Mouse (Mus musculus) stomach, embryonic 16.5 days (tissue): ENCODE results near the gene Galnt9. TPM values are rescaled to one million over a fixed set of nuclear protein-coding genes. Genes with fewer than 3 reads are reported as not detected.

ENCODE experiments used
- ATAC-seq: fragments of 200-750 bp; cut with Nextera tagmentation; 2 replicates; pipeline ENCODE4 v1.8.0; 2017; ENCODE audit warnings: moderate number of reproducible peaks, moderate TSS enrichment; ENCODE audit not compliant: insufficient read depth, low FRiP score
- H3K27ac ChIP-seq: fragments of 300-500 bp; sonication (generic); 2 replicates; pipeline ENCODE4 v1.5.1; 2014; ENCODE audit warnings: low read length
- H3K27me3 ChIP-seq: fragments of 300-500 bp; sonication (generic); 2 replicates; pipeline ENCODE4 v1.6.1; 2014; ENCODE audit warnings: low read length, control low read depth, mixed read lengths; ENCODE audit not compliant: control insufficient read depth, insufficient read depth
- H3K36me3 ChIP-seq: fragments of 300-500 bp; sonication (generic); 2 replicates; pipeline ENCODE4 v1.6.1; 2014; ENCODE audit warnings: low read length; ENCODE audit not compliant: control insufficient read depth, insufficient read depth
- H3K4me1 ChIP-seq: fragments of 300-500 bp; sonication (generic); 2 replicates; pipeline ENCODE4 v1.6.1; 2014; ENCODE audit warnings: low read length, control low read depth, mixed read lengths; ENCODE audit not compliant: control insufficient read depth, insufficient read depth
- H3K4me2 ChIP-seq: fragments of 300-500 bp; sonication (generic); 2 replicates; pipeline ENCODE4 v1.6.1; 2014; ENCODE audit warnings: low read depth, low read length, mixed read lengths
- H3K4me3 ChIP-seq: fragments of 300-500 bp; sonication (generic); replicated peaks from 2 replicates; pipeline ENCODE4 v1.5.1; 2014; ENCODE audit warnings: mild to moderate bottlenecking, low read length
- H3K9ac ChIP-seq: fragments of 300-500 bp; sonication (generic); 2 replicates; pipeline ENCODE4 v1.6.1; 2014; ENCODE audit warnings: low read length
- H3K9me3 ChIP-seq: fragments of 300-500 bp; sonication (generic); replicated peaks from 2 replicates; pipeline ENCODE4 v1.6.1; 2016; ENCODE audit warnings: low read length, control low read depth; ENCODE audit not compliant: control insufficient read depth
- WGBS: fragments of 180-500 bp; shearing (Covaris S2); extraction: QIAGEN DNeasy Blood & Tissue Kit; methylation state at CpG from one replicate; pipeline ENCODE4 v1.1.7; 2014; 5-methylcytosine and 5-hydroxymethylcytosine counted together
- polyA plus RNA-seq: library from polyadenylated mRNA; unstranded; fragments of >200 nt; fragmentation: Nextera tagmentation; extraction: Ambion mirVana; gene quantifications from 2 replicates; pipeline ENCODE4 v1.2.1, GENCODE M21; 2015

Gene Galnt9
- polyA plus RNA-seq, 1 experiment from 2014 or later = 0.59 TPM

DNA sequence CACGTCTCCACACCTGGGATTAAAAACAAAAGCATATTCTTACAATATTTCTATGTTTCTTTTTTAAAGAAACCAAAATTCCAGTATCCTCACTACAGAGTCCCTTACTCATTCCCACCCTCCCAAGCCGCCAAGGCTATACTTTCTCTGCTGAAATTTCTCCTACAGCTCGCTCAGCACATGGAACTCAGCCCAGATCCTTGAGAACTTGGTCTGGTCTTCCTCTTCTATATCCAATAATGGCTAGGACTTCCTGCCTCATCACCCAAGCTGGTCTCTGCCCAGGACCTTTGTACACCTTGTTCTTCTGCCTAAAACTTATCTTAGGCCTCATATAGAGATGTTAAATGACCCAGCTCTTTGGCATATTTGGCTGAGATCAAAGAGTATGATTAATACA is 37.3 kb upstream of the Galnt9 start:
- no peak overlapping the region for H3K27ac ChIP-seq
- H3K36me3 ChIP-seq = no peaks in the 10 kb centered on the region
- no peaks in the 10 kb centered on the region for H3K9me3 ChIP-seq
- H3K27me3 ChIP-seq = no peaks in the 10 kb centered on the region; the same call in 1 of the 2 replicates
- H3K4me1 ChIP-seq = no peaks in the 10 kb centered on the region
- ATAC-seq = no peak
- 67% methylated on average over 3 of the region's 3 CpGs for WGBS
- no peak overlapping the region for H3K9ac ChIP-seq
- no peak overlapping the region for H3K4me2 ChIP-seq
- no peak overlapping the region for H3K4me3 ChIP-seq

- Histone ChIP-seq H3K27ac (no peak overlapping the region), H3K4me2 (no peak overlapping the region), H3K27me3 (no peaks in the 10 kb centered on the region; the same call in 1 of the 2 replicates), H3K36me3 (no peaks in the 10 kb centered on the region), H3K9ac (no peak overlapping the region), H3K4me3 (no peak overlapping the region), H3K4me1 (no peaks in the 10 kb centered on the region), H3K9me3 (no peaks in the 10 kb centered on the region)
- no peak for ATAC-seq
- WGBS = 81% methylated on average over 3 of the region's 3 CpGs
Observed at GRCm38 (mm10) chr5:110507943-110508342, 36.2 kb upstream of the Galnt9 start.

DNA sequence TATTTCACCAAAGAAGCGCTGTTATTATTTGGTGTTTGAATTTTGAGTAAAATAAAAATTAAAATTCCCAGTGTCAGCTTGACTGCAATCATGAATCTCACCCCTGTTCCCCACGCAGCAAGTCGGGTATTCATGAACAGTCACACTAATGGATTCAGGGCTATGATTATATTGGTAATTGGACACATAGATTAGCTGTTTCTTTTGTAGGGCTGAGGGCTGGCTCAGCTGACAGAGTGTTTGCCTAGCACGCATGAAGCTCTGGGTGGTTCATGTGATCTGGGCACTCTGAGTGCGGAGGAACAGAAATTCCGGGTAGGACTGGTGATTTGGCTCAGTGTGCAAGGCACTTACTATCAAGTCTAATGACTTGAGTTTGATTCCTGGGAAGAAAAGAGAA is 33.8 kb upstream of the Galnt9 start:
- H3K4me1 ChIP-seq = no peaks in the 10 kb centered on the region
- no peaks in the 10 kb centered on the region for H3K9me3 ChIP-seq
- H3K27me3 ChIP-seq = no peaks in the 10 kb centered on the region; the same call in 1 of the 2 replicates
- no peaks in the 10 kb centered on the region for H3K36me3 ChIP-seq
- no peak overlapping the region for H3K4me2 ChIP-seq
- 78% methylated on average over 6 of the region's 6 CpGs for WGBS
- no peak overlapping the region for H3K27ac ChIP-seq
- H3K4me3 ChIP-seq = no peak overlapping the region
- H3K9ac ChIP-seq = no peak overlapping the region
- no peak for ATAC-seq

- Histone ChIP-seq H3K9me3 (no peaks in the 10 kb centered on the region), H3K27me3 (no peaks in the 10 kb centered on the region; the same call in 1 of the 2 replicates), H3K9ac (no peak overlapping the region), H3K4me1 (no peaks in the 10 kb centered on the region), H3K36me3 (no peaks in the 10 kb centered on the region), H3K27ac (no peak overlapping the region), H3K4me2 (no peak overlapping the region), H3K4me3 (no peak overlapping the region)
- WGBS = 61% methylated on average over 4 of the region's 4 CpGs
- no peak for ATAC-seq
Observed at GRCm38 (mm10) chr5:110513791-110514190, 30.4 kb upstream of the Galnt9 start.

DNA sequence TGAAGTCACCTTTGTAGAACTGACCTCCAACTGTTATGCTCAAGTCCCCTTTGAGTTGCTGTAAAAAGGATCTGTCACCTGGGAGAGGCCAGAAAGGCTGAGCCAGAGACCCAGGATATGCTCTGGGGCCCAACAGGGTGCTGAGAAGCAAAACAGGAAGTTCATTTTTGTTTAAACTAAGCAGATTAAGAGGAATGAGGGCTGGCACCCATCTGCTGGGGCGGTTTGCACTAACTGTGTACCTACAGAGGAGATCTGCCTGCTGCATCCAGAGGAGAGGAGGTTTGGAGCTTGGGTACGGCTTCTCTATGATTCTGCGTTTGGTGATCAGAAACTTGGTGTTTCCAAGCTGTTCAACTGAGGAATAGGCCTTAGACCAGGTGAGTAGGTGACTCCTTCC is 29.5 kb upstream of the Galnt9 start:
- Histone ChIP-seq H3K4me1 (no peaks in the 10 kb centered on the region), H3K9me3 (no peaks in the 10 kb centered on the region), H3K27me3 (no peaks in the 10 kb centered on the region; the same call in 1 of the 2 replicates), H3K36me3 (no peaks in the 10 kb centered on the region), H3K4me3 (no peak overlapping the region), H3K4me2 (no peak overlapping the region), H3K27ac (no peak overlapping the region), H3K9ac (no peak overlapping the region)
- WGBS = 69% methylated on average over 3 of the region's 3 CpGs
- no peak for ATAC-seq

DNA sequence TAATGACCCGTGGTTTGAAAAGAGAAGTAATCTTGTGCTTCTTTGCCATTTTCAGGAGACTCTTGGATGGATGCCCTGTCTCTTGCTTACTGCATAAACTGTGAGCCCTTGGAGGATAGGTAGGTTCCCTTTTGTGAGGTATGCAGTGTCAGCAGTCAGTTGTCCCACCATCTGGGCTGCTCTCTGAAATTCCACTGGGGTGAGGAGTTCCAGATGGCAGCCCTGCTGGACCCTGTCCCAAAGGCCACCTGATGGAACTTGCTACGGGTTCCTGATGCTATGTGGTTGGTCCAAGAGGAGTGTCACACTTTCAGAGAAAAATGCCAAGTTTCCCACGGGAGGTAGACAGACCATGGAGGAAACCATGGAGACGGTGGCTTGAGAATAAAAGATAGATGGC is 27.8 kb upstream of the Galnt9 start:
- H3K36me3 ChIP-seq = no peaks in the 10 kb centered on the region
- no peak overlapping the region for H3K4me3 ChIP-seq
- WGBS = 65% methylated on average over 4 of the region's 4 CpGs
- no peaks in the 10 kb centered on the region for H3K9me3 ChIP-seq
- H3K27ac ChIP-seq = no peak overlapping the region
- H3K4me2 ChIP-seq = no peak overlapping the region
- H3K27me3 ChIP-seq = no peaks in the 10 kb centered on the region
- no peak for ATAC-seq
- no peaks in the 10 kb centered on the region for H3K4me1 ChIP-seq
- H3K9ac ChIP-seq = no peak overlapping the region

DNA sequence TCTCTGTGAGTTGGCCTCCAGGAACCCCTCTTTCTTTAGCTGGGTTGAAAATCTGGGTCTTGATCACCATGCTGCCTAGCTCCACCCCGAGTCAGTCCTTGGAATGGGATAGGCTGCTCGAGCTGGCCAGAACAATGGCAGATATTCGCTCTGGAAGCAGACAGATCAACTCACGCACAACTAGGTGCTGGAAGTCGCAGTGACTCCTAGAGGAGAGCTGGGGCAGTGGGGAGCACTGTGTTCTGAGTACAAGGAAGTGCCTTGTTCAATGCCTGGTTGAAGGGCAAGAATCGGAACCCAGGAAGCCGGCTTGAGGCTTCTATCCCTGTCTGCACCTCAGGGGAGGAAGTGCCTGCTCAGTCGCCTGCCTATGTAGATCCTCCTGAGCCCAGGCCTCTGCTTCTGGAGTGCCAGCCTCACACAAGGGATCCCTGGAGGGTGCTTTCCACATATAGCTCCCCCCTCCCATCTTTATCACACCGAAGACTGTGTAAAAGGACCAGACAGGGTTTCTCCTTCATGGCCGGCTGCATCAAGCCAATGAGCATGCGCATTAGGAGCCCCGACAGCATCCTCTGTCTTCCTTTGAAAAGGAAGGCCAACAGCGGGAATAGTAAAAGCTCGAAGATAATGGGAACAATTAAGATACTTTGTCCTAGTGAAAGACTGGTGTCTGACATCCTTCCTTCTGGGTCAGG is 25.9 kb upstream of the Galnt9 start:
- ATAC-seq = no peak
- H3K27ac ChIP-seq = no peak overlapping the region
- whole genome bisulfite sequencing = 53% methylated on average over 14 of the region's 14 CpGs
- H3K27me3 ChIP-seq = no peaks in the 10 kb centered on the region
- no peak overlapping the region for H3K9ac ChIP-seq
- peaks cover 5% of the 10 kb centered on the region; the same call in 1 of the 2 replicates for H3K4me1 ChIP-seq
- no peaks in the 10 kb centered on the region for H3K36me3 ChIP-seq
- H3K4me3 ChIP-seq = no peak overlapping the region
- no peak overlapping the region for H3K4me2 ChIP-seq
- no peaks in the 10 kb centered on the region for H3K9me3 ChIP-seq

GRCm38 (mm10) chr5:110520974-110521373 is 23.2 kb upstream of the Galnt9 start:
- Histone ChIP-seq H3K27ac (no peak overlapping the region), H3K27me3 (no peaks in the 10 kb centered on the region), H3K36me3 (no peaks in the 10 kb centered on the region), H3K9ac (no peak overlapping the region), H3K4me1 (peaks cover 5% of the 10 kb centered on the region; the same call in 1 of the 2 replicates), H3K9me3 (no peaks in the 10 kb centered on the region), H3K4me3 (no peak overlapping the region), H3K4me2 (no peak overlapping the region)
- ATAC-seq = no peak
- WGBS = 79% methylated on average over 4 of the region's 4 CpGs

DNA sequence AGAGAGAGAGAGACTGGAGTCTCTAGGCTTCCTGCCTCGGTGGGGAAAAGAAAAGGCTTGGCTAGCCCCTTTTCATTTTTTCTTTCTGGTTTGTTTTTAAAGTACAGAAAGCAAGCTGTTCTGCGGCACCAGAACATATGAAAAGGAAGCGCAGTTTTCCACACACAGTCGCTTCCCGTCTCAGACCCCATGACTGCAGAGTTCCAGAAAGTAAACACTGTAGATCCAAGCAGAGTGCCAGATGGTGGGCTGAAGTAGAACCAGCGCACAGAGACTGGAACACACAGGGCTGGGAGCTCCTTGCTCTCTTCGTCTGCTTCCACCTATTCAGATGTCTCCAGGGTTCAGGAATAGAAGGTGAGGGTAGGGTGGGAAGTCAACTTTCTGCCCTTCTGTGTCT is 22.3 kb upstream of the Galnt9 start:
- H3K9ac ChIP-seq = no peak overlapping the region
- no peak overlapping the region for H3K27ac ChIP-seq
- H3K4me3 ChIP-seq = no peak overlapping the region
- 28% methylated on average over 7 of the region's 7 CpGs for WGBS
- no peak for ATAC-seq
- no peaks in the 10 kb centered on the region for H3K27me3 ChIP-seq
- no peak overlapping the region for H3K4me2 ChIP-seq
- no peaks in the 10 kb centered on the region for H3K36me3 ChIP-seq
- peaks cover 5% of the 10 kb centered on the region; the same call in 1 of the 2 replicates for H3K4me1 ChIP-seq
- no peaks in the 10 kb centered on the region for H3K9me3 ChIP-seq
